Mouse (Mus musculus): Measurements from ENCODE around the gene Dst. TPM values are rescaled to one million over a fixed set of nuclear protein-coding genes. Genes with fewer than 3 reads are reported as not detected.
A peak's percentile ranks its signal among the peaks of the same experiment; 100 is the strongest.

Gene Dst
- total RNA-seq, 2 experiments from 2014 or later = 249 to 270 TPM

DNA sequence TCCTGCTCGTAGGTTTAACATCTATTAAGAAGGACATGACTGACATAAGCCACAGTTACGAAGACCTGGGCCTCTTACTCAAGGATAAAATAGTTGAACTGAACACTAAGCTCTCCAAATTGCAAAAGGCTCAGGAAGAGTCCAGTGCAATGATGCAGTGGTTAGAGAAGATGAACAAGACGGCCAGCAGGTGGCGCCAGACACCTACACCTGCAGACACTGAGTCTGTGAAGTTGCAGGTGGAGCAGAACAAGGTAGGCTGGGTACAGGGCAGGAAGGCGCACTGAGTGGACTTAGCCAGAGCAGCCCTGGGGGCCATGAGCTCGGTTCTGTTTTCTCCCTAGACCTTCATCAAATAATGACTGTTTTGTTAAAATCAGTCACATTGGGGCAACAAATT lies 310.3 kb downstream of the Dst start:
- peak; percentile 32 to 74 for DNase-seq (ENCODE audit: extremely low spot score in 1 of 2, low spot score in 2 of 2)
- intact Hi-C loops (cut with DNase I) = loop anchor here (5.0 kb wide), 1 partner anchor 194 kb away; no protein-coding TSS in a partner anchor

DNA sequence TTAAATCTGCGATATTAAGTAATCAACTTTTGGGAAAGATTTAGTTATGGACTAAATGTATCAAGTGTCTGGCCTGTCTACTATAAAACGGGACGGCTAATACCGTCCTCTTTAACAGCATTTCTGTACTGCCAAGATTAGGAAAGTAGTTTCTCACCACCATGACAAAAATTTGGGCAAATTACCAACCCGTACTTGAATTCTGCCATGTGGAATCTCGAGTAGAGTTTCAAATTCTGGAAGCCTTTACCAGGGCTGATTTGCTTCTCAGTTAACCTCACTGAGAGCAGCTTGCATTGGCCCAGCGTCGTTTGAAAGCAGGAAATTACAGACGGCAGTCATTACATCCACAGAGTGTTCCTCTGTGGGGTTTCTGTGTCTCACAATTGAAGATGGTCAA lies 310.8 kb downstream of the Dst start:
- intact Hi-C loops (cut with DNase I) = loop anchor here (5.0 kb wide), 1 partner anchor 194 kb away; no protein-coding TSS in a partner anchor
- DNase-seq (ENCODE audit: extremely low spot score in 1 of 2, low spot score in 2 of 2) = no peak

DNA sequence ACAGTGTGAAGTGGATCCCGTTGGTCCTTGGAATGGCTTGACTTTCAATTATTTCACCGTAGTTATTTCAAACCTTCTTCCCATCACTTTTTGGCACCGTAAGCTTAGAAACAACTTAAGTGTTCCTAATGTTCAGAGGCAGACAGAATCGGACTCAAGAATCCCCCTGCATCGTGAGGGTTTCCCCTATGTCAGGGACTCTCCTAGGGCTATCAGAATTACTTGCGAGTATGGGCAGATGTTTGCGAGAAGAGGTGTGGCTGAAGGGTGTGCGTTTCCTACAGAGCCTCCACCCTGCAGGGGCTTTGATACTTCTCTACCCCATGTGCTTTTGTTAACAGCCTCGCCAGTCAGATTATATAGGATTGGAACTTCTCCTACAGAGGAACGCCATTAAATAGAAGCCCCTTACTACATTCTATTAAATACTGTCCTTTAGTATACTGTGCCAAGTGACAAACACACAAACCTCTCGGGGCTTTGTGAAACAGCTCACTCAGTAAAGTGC lies 312.1 kb downstream of the Dst start:
- intact Hi-C loops (cut with DNase I) = no loop called here

DNA sequence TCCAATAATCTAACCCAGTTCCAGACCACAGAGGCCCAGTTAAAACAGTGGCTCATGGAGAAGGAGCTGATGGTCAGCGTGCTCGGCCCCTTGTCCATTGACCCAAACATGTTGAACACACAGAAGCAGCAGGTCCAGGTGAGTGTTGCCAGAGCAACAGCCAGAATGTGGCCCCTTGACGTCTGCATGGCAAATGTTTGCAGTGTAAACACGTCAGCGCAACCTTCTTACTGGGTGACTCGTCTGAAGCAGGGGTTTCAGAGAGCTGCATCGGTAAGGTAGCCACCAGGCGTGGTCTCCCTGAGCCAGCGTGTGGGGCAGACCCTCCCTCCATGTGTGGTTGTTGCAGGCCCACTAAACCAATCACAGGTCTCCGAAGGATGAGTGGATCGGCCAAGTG lies 315.8 kb downstream of the Dst start:
- intact Hi-C loops (cut with DNase I) = no loop called here
- no peak for DNase-seq (ENCODE audit: extremely low spot score in 1 of 2, low spot score in 2 of 2)

More for the DNA sequence above, 312.1 kb downstream of the Dst start:
- no peak for DNase-seq (ENCODE audit: extremely low spot score in 1 of 2, low spot score in 2 of 2)

DNA sequence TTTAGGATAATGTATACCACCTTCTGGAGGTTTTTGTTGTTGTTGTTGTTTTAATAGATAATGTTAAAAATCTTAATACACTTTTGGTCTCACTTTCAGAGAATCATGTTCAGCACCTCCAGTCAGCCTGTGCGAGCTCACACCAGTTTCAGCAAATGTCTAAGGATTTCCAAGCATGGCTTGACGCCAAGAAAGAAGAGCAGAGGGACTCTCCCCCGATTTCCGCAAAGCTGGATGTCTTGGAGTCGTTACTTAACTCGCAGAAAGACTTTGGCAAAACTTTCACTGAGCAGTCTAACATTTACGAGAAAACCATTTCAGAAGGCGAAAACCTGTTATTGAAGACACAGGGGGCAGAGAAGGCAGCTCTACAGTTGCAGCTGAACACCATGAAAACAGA lies 319.7 kb downstream of the Dst start:
- intact Hi-C loops (cut with DNase I) = no loop called here
- no peak for DNase-seq (ENCODE audit: extremely low spot score in 1 of 2, low spot score in 2 of 2)

DNA sequence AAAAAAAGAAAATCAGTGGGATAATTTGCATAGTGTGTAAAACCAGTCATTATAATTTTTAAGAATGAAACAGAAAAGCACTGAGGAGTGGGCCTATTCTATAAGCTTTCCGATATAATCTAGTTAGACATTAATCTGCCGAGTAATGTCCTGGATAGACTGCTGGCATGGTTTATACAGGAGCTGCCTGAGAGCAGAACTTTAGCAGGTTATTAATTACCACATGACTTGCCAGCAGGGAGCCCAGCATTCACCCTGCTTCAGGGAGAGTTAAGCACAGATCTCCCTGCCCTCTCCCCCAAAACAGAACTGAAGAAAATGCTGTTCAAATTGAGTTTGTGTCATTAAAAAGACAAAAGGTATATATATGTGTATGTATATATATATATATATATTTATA lies 323.0 kb downstream of the Dst start:
- DNase-seq (ENCODE audit: extremely low spot score in 1 of 2, low spot score in 2 of 2) = no peak
- intact Hi-C loops (cut with DNase I) = no loop called here

DNA sequence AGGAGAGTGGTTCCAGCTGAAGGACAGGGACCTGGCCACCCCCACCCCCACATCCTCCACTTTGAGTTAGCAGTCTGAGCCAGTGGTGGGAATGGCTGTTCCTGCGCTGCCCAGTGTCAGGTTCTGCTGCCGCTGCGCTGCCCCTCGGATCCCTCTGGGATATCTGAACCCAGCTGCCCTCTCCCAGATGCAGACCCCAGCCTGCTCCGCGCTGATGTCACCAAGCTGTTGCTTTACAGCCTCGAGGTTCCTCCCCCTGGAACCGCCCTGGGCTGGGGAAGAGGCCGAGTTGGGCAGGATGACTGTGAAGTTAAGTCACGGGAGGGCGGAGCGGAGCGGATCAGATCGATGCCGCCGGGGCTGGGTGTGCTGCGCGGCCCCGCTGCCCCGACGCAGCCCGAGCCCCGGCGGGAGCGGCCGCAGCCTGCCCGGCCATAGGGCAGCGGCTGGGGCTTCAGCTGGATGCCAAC lies 328.3 kb downstream of the Dst start:
- intact Hi-C loops (cut with DNase I) = no loop called here
- peak in 1 of 2 experiments; percentile 72 for DNase-seq (ENCODE audit: extremely low spot score in 1 of 2, low spot score in 2 of 2)

DNA sequence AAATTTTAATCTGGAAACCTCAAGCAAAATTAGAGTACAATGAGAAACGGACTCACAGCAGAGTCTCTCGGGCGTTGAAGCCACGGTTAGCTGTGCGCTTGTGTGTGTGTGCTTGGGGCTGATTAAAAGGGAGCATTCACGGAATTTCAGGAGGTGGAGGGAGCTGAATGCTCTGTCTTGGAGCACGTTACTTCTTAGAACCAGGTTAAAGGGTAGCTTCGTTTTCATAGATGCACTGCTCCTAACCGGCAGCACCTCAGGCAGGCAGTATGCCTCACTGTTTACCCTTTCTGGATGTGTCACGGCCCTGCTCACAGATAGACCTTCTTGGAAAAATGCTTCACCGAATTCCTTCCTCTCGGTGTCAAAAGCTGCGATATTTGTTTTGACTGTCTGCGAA lies 329.2 kb downstream of the Dst start:
- DNase-seq (ENCODE audit: extremely low spot score in 1 of 2, low spot score in 2 of 2) = no peak
- intact Hi-C loops (cut with DNase I) = no loop called here

DNA sequence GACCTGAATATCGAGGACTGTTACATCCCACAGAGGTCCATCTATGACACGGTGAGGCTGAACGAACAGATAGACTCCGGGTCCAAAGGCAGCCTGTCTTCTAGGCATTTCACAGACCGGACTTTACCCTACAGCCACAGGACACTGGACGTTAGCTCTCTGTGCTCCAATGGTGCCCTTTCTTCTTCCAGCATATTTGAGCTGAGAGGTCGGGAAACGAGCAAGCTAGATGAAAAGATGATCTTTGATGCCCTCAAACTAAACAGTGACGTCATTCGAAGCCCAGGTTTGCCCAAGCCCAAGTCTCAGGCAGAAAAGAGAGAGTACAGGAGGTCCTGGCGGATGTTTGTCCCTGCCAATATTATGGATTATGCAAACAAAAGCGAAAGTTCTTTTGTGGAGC lies 329.7 kb downstream of the Dst start:
- no peak for DNase-seq (ENCODE audit: extremely low spot score in 1 of 2, low spot score in 2 of 2)
- intact Hi-C loops (cut with DNase I) = no loop called here

DNA sequence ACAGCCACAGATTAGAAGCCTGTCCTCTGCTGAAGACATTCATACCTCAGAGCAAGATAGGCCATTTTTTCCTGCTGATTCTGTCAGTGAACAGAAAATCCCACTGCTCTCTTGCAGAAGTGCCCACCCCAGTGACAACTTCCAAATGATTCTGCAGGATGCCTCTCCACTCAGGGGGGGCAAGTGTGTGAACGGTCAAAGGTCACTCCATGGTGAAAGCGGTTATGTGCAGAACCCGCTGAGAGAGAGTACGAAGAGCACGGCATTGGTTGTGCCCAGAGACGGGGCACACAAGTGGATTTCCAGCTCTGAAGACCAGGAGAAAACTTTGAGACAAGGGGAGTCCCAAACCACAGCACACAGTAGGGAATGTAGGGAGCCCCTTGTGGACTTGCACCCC lies 330.2 kb downstream of the Dst start:
- intact Hi-C loops (cut with DNase I) = no loop called here
- DNase-seq (ENCODE audit: extremely low spot score in 1 of 2, low spot score in 2 of 2) = no peak

DNA sequence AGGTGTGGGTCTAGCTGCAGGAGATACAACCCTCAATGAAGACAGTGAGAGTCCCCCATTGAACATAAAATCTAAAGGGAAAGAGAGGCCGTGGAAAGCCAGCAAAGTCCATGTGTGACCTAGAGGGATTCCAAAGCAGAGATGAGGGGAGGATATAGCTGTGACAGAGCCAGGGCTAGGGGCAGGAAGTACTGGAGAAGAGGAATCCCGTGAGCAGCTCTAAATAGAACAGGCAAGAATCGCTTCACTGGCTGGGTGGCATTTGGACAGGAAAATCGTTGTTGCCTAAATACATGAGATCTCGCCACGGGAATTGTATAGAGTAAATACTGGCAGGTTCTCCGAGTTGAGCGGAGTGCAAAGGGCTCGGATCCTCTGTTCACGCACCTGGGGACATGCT lies 336.7 kb downstream of the Dst start:
- no peak for DNase-seq (ENCODE audit: extremely low spot score in 1 of 2, low spot score in 2 of 2)
- intact Hi-C loops (cut with DNase I) = no loop called here

DNA sequence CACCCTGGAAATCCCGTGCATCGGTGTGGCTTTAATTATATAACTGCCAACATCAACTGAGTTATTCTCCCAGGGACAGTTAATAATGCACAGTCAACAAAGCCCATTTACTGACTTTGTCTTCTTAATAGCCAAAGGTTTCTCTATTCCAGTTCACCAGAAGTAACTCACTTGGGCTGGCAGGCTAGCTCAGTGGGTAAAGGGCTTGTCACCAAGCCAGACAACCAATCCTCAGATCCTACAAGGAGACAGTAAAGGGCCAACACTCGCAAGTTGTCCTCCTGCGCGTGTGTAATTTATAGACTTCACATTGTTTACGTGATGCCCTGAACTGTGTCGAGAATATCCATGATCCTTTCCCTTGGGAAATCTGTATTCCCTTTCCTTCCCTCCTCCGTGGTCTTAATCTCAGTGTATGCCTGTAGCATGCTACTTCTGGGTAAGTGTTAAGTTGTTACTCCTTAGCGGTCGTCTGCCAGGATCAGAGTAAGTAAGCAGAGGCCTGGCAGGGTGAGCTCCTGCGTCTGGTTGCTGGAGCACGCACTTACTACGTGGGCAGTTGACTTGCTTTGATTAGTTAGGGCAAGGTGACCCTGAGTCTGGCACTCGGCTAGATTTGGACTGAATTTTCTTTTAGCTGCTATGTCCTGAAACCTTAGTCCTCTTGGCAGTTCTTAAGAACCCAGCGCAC lies 338.1 kb downstream of the Dst start:
- intact Hi-C loops (cut with DNase I) = no loop called here
- no peak for DNase-seq (ENCODE audit: extremely low spot score in 1 of 2, low spot score in 2 of 2)

DNA sequence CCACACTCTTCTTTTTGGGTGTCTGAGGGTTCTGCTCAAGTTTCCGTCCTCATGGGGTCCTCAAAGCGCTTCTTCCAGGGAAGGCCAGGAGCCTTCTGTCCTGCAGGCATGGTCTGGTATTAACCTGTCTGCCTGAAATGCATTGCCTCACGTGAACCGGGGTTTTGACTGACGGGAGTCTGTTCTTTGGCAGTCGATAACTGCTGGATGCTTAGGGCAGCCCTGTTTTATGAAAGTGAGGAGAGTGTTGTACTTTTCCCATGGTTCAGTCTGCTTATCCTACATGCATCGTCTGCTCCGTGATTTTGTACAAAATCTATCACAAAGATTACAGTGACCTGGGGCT lies 338.6 kb downstream of the Dst start:
- intact Hi-C loops (cut with DNase I) = no loop called here
- no peak for DNase-seq (ENCODE audit: extremely low spot score in 1 of 2, low spot score in 2 of 2)

DNA sequence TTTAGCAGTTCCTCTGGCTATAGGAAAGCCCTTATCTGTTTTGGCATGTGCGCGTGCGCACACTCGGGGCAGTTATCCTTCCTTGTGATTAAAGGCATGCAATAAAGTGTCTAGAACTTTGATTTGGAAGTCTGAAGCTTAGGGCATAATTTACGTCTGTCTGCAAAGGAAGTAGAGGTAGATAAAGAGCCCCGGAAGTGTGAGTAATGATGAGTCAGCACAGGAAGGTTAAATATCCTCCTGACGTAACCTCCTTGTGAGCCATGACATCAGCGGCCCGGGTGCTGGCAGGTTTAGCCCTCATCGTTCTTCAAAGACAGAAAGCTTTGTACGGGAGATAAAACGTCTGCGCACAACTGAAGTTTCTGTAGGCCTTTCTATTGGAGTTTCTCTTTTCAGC lies 343.1 kb downstream of the Dst start:
- DNase-seq (ENCODE audit: extremely low spot score in 1 of 2, low spot score in 2 of 2) = no peak
- intact Hi-C loops (cut with DNase I) = no loop called here

DNA sequence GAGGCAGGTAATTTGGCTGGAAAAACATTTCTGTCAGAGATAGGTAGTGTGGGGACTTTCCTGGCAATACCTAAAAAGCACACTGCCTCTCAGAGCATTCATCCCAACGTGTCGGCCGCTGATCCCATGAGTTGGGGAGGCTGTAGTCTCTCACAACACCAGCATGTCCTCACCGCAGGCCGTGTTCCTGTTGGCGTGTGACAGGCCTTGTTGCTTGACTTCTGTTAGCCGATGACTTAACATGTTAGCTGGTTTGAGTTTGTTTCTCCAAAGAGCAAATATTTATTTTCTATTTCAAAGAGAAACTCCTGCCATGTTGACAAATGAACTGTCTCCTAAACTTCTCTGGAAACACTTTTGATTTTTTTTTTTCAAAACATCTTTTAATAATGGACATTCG lies 344.2 kb downstream of the Dst start:
- intact Hi-C loops (cut with DNase I) = no loop called here
- DNase-seq (ENCODE audit: extremely low spot score in 1 of 2, low spot score in 2 of 2) = no peak

DNA sequence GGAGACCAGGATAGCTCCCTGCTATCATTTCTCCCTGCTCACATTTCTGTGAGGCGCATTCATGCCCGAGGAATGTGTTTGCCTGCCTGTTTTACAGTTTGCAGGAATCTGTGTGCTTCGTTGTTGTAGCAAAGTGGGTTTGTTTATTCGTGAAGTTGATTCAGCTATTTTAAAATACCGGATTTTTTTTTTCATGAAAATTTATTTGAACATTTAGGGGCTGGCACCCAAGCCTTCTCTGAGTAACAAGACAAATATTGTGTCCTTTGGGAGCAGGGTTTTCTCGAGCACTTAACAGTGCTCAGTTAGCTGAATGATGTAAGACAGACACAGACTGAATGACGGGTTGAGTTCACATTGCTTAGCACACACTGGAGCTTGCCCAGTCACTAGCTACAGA lies 345.9 kb downstream of the Dst start:
- DNase-seq (ENCODE audit: extremely low spot score in 1 of 2, low spot score in 2 of 2) = no peak
- intact Hi-C loops (cut with DNase I) = no loop called here

DNA sequence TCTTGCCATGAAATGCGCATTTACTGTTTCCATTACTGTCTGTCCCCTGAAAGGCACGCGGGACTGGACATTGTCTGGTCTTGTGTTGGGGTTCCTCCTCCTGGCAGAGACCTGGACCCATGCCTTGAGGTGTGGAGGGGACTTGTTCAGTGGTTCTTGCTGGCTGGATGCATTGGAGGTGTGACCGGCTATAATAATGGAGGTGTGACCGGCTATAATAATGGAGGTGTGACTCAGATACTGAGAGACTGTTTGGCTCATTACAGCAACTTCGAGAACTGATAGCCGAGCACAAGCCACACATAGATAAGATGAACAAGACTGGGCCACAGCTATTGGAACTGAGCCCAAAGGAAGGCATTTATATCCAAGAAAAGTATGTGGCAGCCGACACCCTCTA lies 351.9 kb downstream of the Dst start:
- DNase-seq (ENCODE audit: extremely low spot score in 1 of 2, low spot score in 2 of 2) = no peak
- intact Hi-C loops (cut with DNase I) = no loop called here

DNA sequence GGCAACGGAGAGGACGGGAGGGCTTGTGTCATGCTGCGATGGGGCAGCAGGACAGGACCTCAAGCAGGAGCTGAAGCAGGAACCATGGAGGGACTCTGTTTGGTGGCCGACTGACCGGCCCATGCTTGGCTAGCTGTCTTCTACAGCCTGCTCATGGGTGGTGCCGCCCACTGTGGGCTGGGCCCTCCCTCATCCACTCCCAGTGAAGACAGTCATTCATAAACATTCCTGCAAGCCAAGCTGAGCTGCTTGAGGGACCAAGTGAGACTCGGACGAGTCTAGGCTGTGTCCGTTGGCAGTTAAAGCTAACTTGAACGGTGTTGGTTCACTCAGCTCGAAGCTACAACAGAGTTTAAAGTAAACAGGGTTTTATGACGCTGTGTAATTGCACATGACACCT lies 353.0 kb downstream of the Dst start:
- intact Hi-C loops (cut with DNase I) = no loop called here
- no peak for DNase-seq (ENCODE audit: extremely low spot score in 1 of 2, low spot score in 2 of 2)

DNA sequence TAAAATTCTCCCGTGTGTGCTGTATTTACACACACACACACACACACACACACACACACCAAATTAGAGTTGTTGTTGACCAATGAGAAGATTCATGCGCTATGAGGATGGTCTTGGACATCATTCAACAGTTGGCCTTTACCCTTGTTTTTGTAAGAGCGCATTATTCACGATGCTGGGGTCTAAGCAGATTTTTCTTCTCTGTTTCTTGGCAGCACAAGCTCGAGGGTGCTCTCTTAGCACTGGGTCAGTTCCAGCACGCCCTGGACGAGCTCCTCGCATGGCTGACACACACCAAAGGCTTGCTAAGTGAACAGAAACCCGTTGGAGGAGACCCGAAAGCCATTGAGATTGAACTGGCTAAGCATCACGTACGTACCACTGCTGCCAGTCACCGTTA lies 360.5 kb downstream of the Dst start:
- DNase-seq (ENCODE audit: extremely low spot score in 1 of 2, low spot score in 2 of 2) = no peak
- intact Hi-C loops (cut with DNase I) = no loop called here

DNA sequence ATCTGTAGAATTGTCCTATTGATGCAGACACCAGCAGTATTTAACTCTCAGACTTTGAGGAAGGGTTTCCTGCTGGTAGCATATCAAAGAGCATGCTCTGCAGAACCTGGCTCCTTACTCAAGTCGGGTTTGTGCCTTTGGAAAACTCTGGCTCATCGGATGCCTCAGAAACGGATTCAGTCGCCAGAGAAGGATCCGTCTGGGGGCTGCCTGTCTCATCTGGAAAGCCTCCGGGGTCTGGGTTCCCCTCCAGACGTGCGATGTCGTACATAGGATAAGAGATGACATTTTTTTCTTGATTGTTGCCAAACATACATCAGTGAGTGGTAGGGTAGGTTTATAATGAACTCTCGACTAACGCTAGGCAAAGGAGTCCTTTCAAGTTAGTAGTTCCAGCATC lies 361.6 kb downstream of the Dst start:
- intact Hi-C loops (cut with DNase I) = no loop called here
- no peak for DNase-seq (ENCODE audit: extremely low spot score in 1 of 2, low spot score in 2 of 2)

DNA sequence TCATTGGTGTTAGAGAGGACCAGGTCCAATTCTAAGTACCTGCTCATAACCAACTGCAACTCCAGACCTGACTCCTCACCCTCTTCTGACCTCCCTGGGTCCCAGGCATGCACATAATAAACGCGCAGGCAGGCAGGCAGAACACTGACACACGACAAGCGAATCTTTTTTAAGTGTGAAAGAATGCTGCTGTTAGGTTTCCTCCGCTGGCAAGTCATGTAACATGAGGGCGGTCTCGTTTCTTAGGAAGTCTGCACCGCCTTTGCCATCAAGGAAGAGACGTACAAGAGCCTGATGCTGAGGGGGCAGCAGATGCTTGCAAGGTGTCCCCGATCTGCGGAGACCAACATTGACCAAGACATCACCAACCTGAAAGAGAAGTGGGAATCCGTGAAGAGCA lies 365.9 kb downstream of the Dst start:
- DNase-seq (ENCODE audit: extremely low spot score in 1 of 2, low spot score in 2 of 2) = no peak
- intact Hi-C loops (cut with DNase I) = loop anchor here (5.0 kb wide), 1 partner anchor 62 kb away; no protein-coding TSS in a partner anchor
